Mouse (Mus musculus) kidney, embryonic 14.5 days (tissue): ENCODE measurements around the gene Pigk. TPM values are rescaled to one million over a fixed set of nuclear protein-coding genes. Genes with fewer than 3 reads are reported as not detected.

Experiments used
- ATAC-seq: fragments of 200-750 bp; cut with Nextera tagmentation; 2 replicates; pipeline ENCODE4 v1.8.0; 2017; ENCODE audit warnings: moderate number of reproducible peaks, mild to moderate bottlenecking, moderate TSS enrichment, moderate library complexity; ENCODE audit not compliant: low FRiP score, low TSS enrichment
- H3K27ac ChIP-seq: fragments of 300-500 bp; sonication (generic); 2 replicates; pipeline ENCODE4 v1.5.1; 2014; ENCODE audit warnings: low read depth, mild to moderate bottlenecking, low read length, moderate library complexity, mixed read lengths
- H3K27me3 ChIP-seq: fragments of 300-500 bp; sonication (generic); 2 replicates; pipeline ENCODE4 v1.6.1; 2014; ENCODE audit warnings: mild to moderate bottlenecking, low read length; ENCODE audit not compliant: control insufficient read depth, insufficient read depth
- H3K36me3 ChIP-seq: fragments of 300-500 bp; sonication (generic); 2 replicates; pipeline ENCODE4 v1.6.1; 2014; ENCODE audit warnings: low read length, mixed read lengths; ENCODE audit not compliant: control insufficient read depth, insufficient read depth
- H3K4me1 ChIP-seq: fragments of 300-500 bp; sonication (generic); 2 replicates; pipeline ENCODE4 v1.6.1; 2014; ENCODE audit warnings: low read length, mixed read lengths; ENCODE audit not compliant: control insufficient read depth, insufficient read depth
- H3K4me2 ChIP-seq: fragments of 300-500 bp; sonication (generic); replicated peaks from 2 replicates; pipeline ENCODE4 v1.6.1; 2014; ENCODE audit warnings: low read depth, mild to moderate bottlenecking, low read length
- H3K4me3 ChIP-seq: fragments of 300-500 bp; sonication (generic); 2 replicates; pipeline ENCODE4 v1.5.1; 2014; ENCODE audit warnings: mild to moderate bottlenecking, low read length
- H3K9ac ChIP-seq: fragments of 300-500 bp; sonication (generic); 2 replicates; pipeline ENCODE4 v1.6.1; 2014; ENCODE audit warnings: low read depth, mild to moderate bottlenecking, low read length, moderate library complexity
- H3K9me3 ChIP-seq: fragments of 300-500 bp; sonication (generic); 2 replicates; pipeline ENCODE4 v1.6.1; 2016; ENCODE audit warnings: low read length; ENCODE audit not compliant: control insufficient read depth
- WGBS: fragments of 180-500 bp; shearing (Covaris S2); extraction: QIAGEN DNeasy Blood & Tissue Kit; methylation state at CpG from one replicate; pipeline ENCODE4 v1.1.7; 2014; 5-methylcytosine and 5-hydroxymethylcytosine counted together
- polyA plus RNA-seq: library from polyadenylated mRNA; unstranded; fragments of >200 nt; fragmentation: Nextera tagmentation; extraction: Ambion mirVana; gene quantifications from 2 replicates; pipeline ENCODE4 v1.2.1, GENCODE M21; 2014

Gene Pigk
- 43.6 and 48.9 TPM in 2 replicates for polyA plus RNA-seq

DNA sequence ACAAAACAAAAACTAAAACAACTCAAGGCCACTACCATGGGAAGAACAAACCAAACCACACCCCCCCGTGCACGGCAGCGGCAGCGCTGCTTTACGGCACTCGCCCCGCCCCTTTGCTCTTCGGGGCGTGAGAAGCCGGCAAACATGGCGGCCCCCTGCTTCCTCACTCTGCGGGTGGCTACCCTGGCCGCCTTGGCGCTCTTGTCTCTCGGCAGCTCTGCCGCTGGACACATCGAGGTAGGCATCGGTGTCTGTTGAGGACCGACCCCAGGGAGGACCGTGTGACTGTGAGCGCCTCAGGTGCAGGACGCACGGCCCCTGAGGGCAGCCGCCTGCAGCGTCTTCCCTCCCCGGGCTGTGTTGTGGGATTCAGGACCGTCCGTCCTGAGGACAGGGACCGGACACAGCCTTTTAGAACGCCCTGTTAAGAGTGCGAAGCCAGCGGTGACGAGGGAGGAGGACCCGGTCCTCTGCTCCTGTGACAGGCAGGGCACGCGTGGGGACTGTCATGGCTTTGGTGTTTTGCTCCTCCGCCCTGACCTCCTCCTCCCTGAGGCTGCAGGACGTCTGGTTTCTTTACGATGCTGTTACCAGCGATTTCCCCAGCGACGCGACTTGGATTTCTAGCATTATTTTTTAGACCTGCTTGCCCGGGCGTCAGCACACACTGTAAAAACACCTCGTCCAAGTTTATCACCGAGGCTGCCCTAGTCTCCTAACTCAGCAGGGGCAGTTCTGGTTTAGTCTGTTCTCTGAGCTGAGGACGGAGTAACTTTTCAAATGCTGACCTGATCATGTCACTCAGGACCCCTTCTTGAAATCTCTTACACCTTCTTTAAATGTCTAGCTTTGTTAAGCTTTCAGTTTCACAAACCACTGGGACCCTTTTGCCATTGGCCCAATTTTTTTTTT, at the start of gene Pigk:
Gene Pigk, plus strand, starts transcription at position 110 of the 912 bp plus-strand sequence.
- WGBS, result under 1% methylated on average over 47 of the region's 48 CpGs
- Histone ChIP-seq H3K27me3 (no peaks in the 10 kb centered on the region), H3K9me3 (no peaks in the 10 kb centered on the region), H3K36me3 (no peaks in the 10 kb centered on the region), H3K4me1 (peaks cover 5% of the 10 kb centered on the region), H3K4me2 (peak within 1 kb of the TSS; percentile 73), H3K27ac (no peak within 1 kb of the TSS), H3K4me3 (peak within 1 kb of the TSS; percentile 97), H3K9ac (peak within 1 kb of the TSS; percentile 81)
- ATAC-seq, result peak; percentile 91

DNA sequence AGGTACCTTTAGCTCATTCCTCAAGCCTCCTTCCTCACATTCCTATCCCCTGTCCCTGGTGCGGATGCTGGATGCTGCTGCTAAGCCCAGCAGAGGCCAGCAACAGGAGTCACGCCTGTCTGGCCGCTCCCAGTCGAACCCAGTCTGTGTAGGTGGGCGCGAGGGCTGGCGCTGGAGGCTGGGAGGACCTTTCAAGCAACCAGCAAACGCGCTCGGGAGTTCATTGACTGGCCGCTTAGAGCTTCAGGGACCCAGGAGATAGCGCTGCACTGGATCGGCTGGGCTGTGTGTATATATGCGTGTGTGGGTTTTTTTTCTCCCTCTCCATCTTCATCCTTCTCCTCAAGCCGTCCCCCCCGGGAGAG, 46.9 kb upstream of the Pigk start:
- Histone ChIP-seq H3K36me3 (no peaks in the 10 kb centered on the region), H3K4me1 (peaks cover 10% of the 10 kb centered on the region), H3K9ac (peak overlapping the region; percentile 58; the same call in 1 of the 2 replicates), H3K9me3 (no peaks in the 10 kb centered on the region), H3K27me3 (peaks cover 31% of the 10 kb centered on the region), H3K4me3 (peak overlapping the region; percentile 55), H3K27ac (no peak overlapping the region), H3K4me2 (peak overlapping the region; percentile 98)
- peak; percentile 56; the same call in 1 of the 2 replicates for ATAC-seq
- 0% methylated on average over 16 of the region's 16 CpGs for WGBS

GRCm38 (mm10) chr3:152667356-152668211, 46.3 kb upstream of the Pigk start:
- Histone ChIP-seq H3K4me1 (peaks cover 10% of the 10 kb centered on the region), H3K9me3 (no peaks in the 10 kb centered on the region), H3K36me3 (no peaks in the 10 kb centered on the region), H3K4me2 (peak overlapping the region; percentile 98), H3K27ac (no peak overlapping the region), H3K27me3 (peaks cover 31% of the 10 kb centered on the region), H3K9ac (peak overlapping the region; percentile 58), H3K4me3 (peak overlapping the region; percentile 55)
- ATAC-seq, result peak; percentile 68
- WGBS, result under 1% methylated on average over 50 of the region's 82 CpGs

DNA sequence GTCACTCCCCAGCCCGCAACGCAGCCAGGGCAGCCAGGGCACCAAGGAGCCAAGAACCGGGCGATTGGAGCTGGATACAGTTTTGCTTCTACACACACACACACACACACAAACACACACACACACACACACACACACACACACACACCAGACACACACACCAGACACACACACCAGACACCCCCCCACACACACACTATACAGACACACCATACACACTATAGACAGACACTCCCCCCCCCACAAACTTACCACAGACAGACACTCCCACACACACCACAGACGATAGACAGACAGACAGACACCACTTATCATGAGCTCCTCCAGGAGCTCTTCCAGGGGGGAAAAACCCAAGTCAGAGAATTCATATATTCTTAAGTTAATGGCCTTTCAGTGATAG, 45.7 kb upstream of the Pigk start, which contains the start of gene Ak5:
Gene Ak5, minus strand, starts transcription at position 122 of the 400 bp plus-strand sequence.
- peaks cover 31% of the 10 kb centered on the region for H3K27me3 ChIP-seq
- peaks cover 10% of the 10 kb centered on the region for H3K4me1 ChIP-seq
- no peaks in the 10 kb centered on the region for H3K36me3 ChIP-seq
- H3K9ac ChIP-seq, result peak within 1 kb of the TSS; percentile 58
- H3K27ac ChIP-seq, result no peak within 1 kb of the TSS
- no peaks in the 10 kb centered on the region for H3K9me3 ChIP-seq
- peak within 1 kb of the TSS; percentile 98 for H3K4me2 ChIP-seq
- WGBS, result 0% methylated on average over 5 of the region's 5 CpGs
- H3K4me3 ChIP-seq, result peak within 1 kb of the TSS; percentile 55
- peak; percentile 21; the same call in 1 of the 2 replicates for ATAC-seq

GRCm38 (mm10) chr3:152668793-152669192, 45.1 kb upstream of the Pigk start:
- no peak overlapping the region for H3K27ac ChIP-seq
- 72% methylated on average over 2 of the region's 2 CpGs for WGBS
- no peak overlapping the region; the same call in 1 of the 2 replicates for H3K4me2 ChIP-seq
- ATAC-seq, result no peak
- H3K9me3 ChIP-seq, result no peaks in the 10 kb centered on the region
- peaks cover 31% of the 10 kb centered on the region for H3K27me3 ChIP-seq
- no peak overlapping the region for H3K4me3 ChIP-seq
- peaks cover 10% of the 10 kb centered on the region for H3K4me1 ChIP-seq
- no peaks in the 10 kb centered on the region for H3K36me3 ChIP-seq
- no peak overlapping the region for H3K9ac ChIP-seq

- H3K4me1 ChIP-seq, result peaks cover 10% of the 10 kb centered on the region
- WGBS, result 77% methylated on average over 3 of the region's 3 CpGs
- no peaks in the 10 kb centered on the region for H3K9me3 ChIP-seq
- H3K9ac ChIP-seq, result no peak overlapping the region
- H3K4me3 ChIP-seq, result no peak overlapping the region
- peaks cover 31% of the 10 kb centered on the region for H3K27me3 ChIP-seq
- H3K4me2 ChIP-seq, result no peak overlapping the region
- no peaks in the 10 kb centered on the region for H3K36me3 ChIP-seq
- no peak for ATAC-seq
- no peak overlapping the region for H3K27ac ChIP-seq
Observed at GRCm38 (mm10) chr3:152669783-152670182, 44.1 kb upstream of the Pigk start.

DNA sequence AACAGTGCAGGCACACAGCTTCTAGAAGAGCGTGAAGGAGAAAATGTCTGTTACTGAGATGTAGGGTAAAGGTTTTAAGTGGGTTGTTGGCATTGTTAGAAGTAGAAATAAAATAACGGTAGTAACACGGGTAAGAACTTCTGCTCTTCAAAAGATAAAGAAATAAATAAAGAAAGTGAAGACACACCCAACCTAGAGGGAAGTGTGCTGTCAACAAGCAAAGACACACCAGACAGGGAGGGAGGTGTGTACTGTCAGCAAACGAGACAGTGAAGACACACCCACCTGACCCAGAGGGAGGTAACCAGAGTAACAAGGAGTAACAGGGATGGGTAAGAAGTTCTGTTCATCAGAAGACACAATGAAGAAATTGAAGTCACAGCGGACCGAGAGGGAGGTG, 39.2 kb upstream of the Pigk start:
- 80% methylated on average over 6 of the region's 6 CpGs for WGBS
- Histone ChIP-seq H3K4me2 (no peak overlapping the region), H3K4me3 (no peak overlapping the region), H3K27me3 (no peaks in the 10 kb centered on the region), H3K27ac (no peak overlapping the region), H3K9ac (no peak overlapping the region), H3K4me1 (no peaks in the 10 kb centered on the region), H3K9me3 (no peaks in the 10 kb centered on the region), H3K36me3 (no peaks in the 10 kb centered on the region)
- no peak for ATAC-seq

- no peak for ATAC-seq
- no peaks in the 10 kb centered on the region for H3K4me1 ChIP-seq
- H3K27me3 ChIP-seq, result no peaks in the 10 kb centered on the region
- no peaks in the 10 kb centered on the region for H3K36me3 ChIP-seq
- no peaks in the 10 kb centered on the region for H3K9me3 ChIP-seq
- 82% methylated on average over 5 of the region's 5 CpGs for WGBS
- H3K4me2 ChIP-seq, result no peak overlapping the region
- no peak overlapping the region for H3K9ac ChIP-seq
- H3K27ac ChIP-seq, result no peak overlapping the region
- no peak overlapping the region for H3K4me3 ChIP-seq
Observed at GRCm38 (mm10) chr3:152688532-152688931, 25.4 kb upstream of the Pigk start.
